8 mouse cellular contexts compared by ENCODE assay signal in the genomic region with DNA sequence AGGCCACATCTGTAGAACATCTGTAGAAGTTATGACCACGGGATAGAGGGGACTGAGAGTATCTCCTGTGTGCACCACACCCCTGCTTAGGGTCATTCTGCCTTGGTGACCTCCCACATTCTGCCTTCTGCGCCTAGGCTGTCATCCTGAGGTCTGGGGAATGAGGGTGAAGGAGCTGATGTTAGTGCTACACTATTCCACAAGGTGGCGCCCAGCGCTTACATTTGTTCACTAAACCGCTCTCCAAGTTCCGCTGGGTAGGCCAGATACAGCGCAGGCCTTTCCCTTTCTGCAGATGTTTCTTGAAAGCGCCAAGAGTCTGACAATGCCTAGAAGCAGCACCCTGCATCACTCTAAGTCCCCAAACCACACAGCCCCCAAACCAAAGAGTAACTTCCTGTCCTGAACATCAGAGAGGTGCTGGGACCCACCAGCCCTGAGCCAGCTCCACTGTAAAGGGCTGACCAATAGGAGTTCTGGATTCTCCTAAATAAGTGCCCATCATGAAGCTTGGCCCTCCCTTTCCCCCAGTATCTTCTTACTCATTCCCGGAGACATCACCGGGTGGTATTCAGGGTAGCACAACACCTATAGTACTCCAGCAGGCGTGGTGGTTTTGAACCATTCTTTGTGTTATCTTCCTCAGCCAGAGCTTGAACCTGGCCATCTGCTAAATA. TPM values are rescaled to one million over a fixed set of nuclear protein-coding genes. Genes with fewer than 3 reads are reported as not detected.
DNase-seq lines count a peak whose midpoint lies in the region; ATAC-seq and TF ChIP-seq lines count a peak whose summit lies in the region.

No protein-coding gene starts in this region.

- H3K4me1 ChIP-seq in forebrain, embryonic 16.5 days (replicated peaks; ENCODE audit: control insufficient read depth, insufficient read depth, low read length) = no peaks in the 10 kb centered on the region
- no peaks in the 10 kb centered on the region for H3K4me1 ChIP-seq in lung, embryonic 14.5 days (ENCODE audit: insufficient read depth)

- no peak overlapping the region for H3K27ac ChIP-seq in forebrain, embryonic 16.5 days (ENCODE audit: low read length)
- H3K27ac ChIP-seq in lung, embryonic 14.5 days (ENCODE audit: low read depth) = no peak overlapping the region

- no peaks in the 10 kb centered on the region for H3K9me3 ChIP-seq in forebrain, embryonic 16.5 days (ENCODE audit: control insufficient read depth, low read length)
- H3K9me3 ChIP-seq in lung, embryonic 14.5 days (ENCODE audit: low read depth, low read length) = no peaks in the 10 kb centered on the region

- H3K36me3 ChIP-seq in forebrain, embryonic 16.5 days (ENCODE audit: control insufficient read depth, insufficient read depth) = no peaks in the 10 kb centered on the region
- no peaks in the 10 kb centered on the region for H3K36me3 ChIP-seq in lung, embryonic 14.5 days (ENCODE audit: insufficient read depth)

- H3K27me3 ChIP-seq in forebrain, embryonic 16.5 days (replicated peaks; ENCODE audit: control insufficient read depth, insufficient read depth, low read length) = no peaks in the 10 kb centered on the region
- H3K27me3 ChIP-seq in lung, embryonic 14.5 days (ENCODE audit: insufficient read depth, low read length) = no peaks in the 10 kb centered on the region

- WGBS in forebrain, embryonic 16.5 days = 12% methylated on average over 11 of the region's 11 CpGs
- WGBS in lung, embryonic 14.5 days = 9% methylated on average over 11 of the region's 11 CpGs

- no peak overlapping the region for H3K9ac ChIP-seq in forebrain, embryonic 16.5 days (replicated peaks; ENCODE audit: low read depth, low read length)
- H3K9ac ChIP-seq in lung, embryonic 14.5 days = no peak overlapping the region

- TF ChIP-seq CTCF in lung, embryonic 14.5 days (IDR thresholded peaks at IDR 0.05; ENCODE audit: low read depth) = peak; percentile 94

- H3K4me2 ChIP-seq in forebrain, embryonic 16.5 days (ENCODE audit: low read length) = no peak overlapping the region
- no peak overlapping the region for H3K4me2 ChIP-seq in lung, embryonic 14.5 days

- DNase-seq in MN1 (ENCODE audit: low spot score) = peak; percentile 80
- peak; percentile 27 for DNase-seq in cerebellum, adult 11-12 months
- peak; percentile 83 for DNase-seq in heart, postnatal 4 days
- DNase-seq in layer of hippocampus, adult 18-20 months (ENCODE audit: low spot score in 2 of 2) = peak; percentile 42 to 72
- peak; percentile 95 for DNase-seq in lung, embryonic 14.5 days
- DNase-seq in ovary, postnatal 14 days (ENCODE audit: low spot score) = peak; percentile 61
- peak; percentile 50 to 55 for DNase-seq in urinary bladder, adult 18-20 months (ENCODE audit: low spot score in 2 of 2)

- peak; percentile 81 for ATAC-seq in forebrain, embryonic 16.5 days
- peak; percentile 77 for ATAC-seq in lung, embryonic 14.5 days (ENCODE audit: insufficient read depth)

- no peak overlapping the region for H3K4me3 ChIP-seq in forebrain, embryonic 16.5 days (replicated peaks; ENCODE audit: low read length)
- H3K4me3 ChIP-seq in lung, embryonic 14.5 days (ENCODE audit: low read depth, low read length) = no peak overlapping the region

RNA-seq across cellular contexts. Expression of gene Anxa8, which starts 5.3 kb away (rescaled TPM):
- polyA plus RNA-seq in forebrain, embryonic 16.5 days (2015; fragmentation: Nextera tagmentation; extraction: Ambion mirVana) = 0.37 TPM in 1 of 2 replicates, not detected in the other
- total RNA-seq in heart, postnatal 4 days (2021) = 1 to 10 TPM; 2.1 to 3.3 TPM
- under 1 TPM; 0.45 to 0.63 TPM for total RNA-seq in layer of hippocampus, adult 18-20 months (2021)
- polyA plus RNA-seq in lung, embryonic 14.5 days (2014; fragmentation: Nextera tagmentation; extraction: Ambion mirVana) = 2.4 TPM in 2 replicates

RNA-seq across cellular contexts. Expression of gene A630023A22Rik, which starts 22.1 kb away (rescaled TPM):
- not detected in 2 replicates for polyA plus RNA-seq in forebrain, embryonic 16.5 days (2015; fragmentation: Nextera tagmentation; extraction: Ambion mirVana)
- not detected for total RNA-seq in heart, postnatal 4 days (2021)
- total RNA-seq in layer of hippocampus, adult 18-20 months (2021) = not detected
- 0.30 TPM in 1 of 2 replicates, not detected in the other for polyA plus RNA-seq in lung, embryonic 14.5 days (2014; fragmentation: Nextera tagmentation; extraction: Ambion mirVana)

RNA-seq across cellular contexts. Expression of gene Antxrl, which starts 28.0 kb away (rescaled TPM):
- polyA plus RNA-seq in forebrain, embryonic 16.5 days (2015; fragmentation: Nextera tagmentation; extraction: Ambion mirVana) = not detected in 2 replicates
- not detected for total RNA-seq in heart, postnatal 4 days (2021)
- not detected for total RNA-seq in layer of hippocampus, adult 18-20 months (2021)
- polyA plus RNA-seq in lung, embryonic 14.5 days (2014; fragmentation: Nextera tagmentation; extraction: Ambion mirVana) = not detected in 2 replicates

Comparison
In these comparisons a context has a peak if more than half of its experiments do, and no peak if none do; other contexts are left out.
1. DNase-seq: peak in every context shown above with its lines; median percentile 95 in lung, embryonic 14.5 days; 83 in heart, postnatal 4 days; 80 in MN1; 61 in ovary, postnatal 14 days; 57 in layer of hippocampus, adult 18-20 months; 52 in urinary bladder, adult 18-20 months; 27 in cerebellum, adult 11-12 months.